Mouse (Mus musculus) retina, embryonic 14.5 days (tissue): Measurements from ENCODE around the gene Acsf2.

Experiments used
- DNase-seq: peaks from one replicate; pipeline ENCODE4 v3.0.0-alpha.2; 2015; ENCODE audit warnings: low spot score

Acsf2 gene

GRCm38 (mm10) chr11:94548041-94548784 lies 53.5 kb downstream of the Acsf2 start:
- peak; percentile 59 for DNase-seq

DNA sequence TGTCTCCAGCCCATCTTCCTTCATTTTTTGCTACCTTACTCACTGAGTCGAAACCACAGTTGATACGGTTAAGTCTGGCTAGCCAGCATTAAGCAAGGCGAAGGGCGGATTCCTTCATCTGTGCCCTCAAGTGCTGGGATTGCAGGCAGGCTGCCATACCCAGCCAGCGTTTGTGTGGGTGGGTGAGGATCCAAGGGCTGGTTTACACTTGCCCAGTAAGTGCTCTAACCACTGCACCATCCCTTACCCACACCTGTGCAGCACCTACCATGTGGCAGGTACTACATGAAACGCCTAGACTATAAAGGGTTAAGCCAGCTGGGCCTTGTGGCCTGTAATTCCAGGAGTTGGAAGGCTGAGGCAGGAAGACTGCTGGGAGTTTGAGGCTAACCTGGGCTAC lies 54.4 kb downstream of the Acsf2 start:
- DNase-seq = no peak

GRCm38 (mm10) chr11:94546381-94546780 lies 55.3 kb downstream of the Acsf2 start:
- no peak for DNase-seq

DNA sequence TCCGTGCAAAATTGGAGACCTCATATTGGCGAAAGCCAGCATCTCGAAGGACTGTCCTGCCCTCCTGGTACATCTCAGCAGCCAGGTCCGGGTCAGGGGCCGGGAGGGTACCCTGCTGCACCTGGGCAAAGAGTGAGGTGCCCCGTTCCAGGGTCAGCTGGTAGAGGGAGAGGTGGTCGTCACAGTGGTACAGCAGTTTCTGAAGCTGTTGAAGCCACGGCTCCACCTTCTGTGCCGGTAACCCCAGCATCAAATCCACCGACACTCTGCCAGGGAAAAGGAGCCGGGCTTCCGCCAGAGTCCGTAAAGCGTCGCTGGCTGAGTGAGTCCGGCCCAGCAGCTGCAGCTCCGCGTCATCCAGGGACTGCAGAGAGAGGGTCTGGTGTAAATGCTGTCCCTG lies 57.2 kb downstream of the Acsf2 start:
- no peak for DNase-seq

- DNase-seq = peak; percentile 84
Measured at GRCm38 (mm10) chr11:94543932-94544331, 57.7 kb downstream of the Acsf2 start.

DNA sequence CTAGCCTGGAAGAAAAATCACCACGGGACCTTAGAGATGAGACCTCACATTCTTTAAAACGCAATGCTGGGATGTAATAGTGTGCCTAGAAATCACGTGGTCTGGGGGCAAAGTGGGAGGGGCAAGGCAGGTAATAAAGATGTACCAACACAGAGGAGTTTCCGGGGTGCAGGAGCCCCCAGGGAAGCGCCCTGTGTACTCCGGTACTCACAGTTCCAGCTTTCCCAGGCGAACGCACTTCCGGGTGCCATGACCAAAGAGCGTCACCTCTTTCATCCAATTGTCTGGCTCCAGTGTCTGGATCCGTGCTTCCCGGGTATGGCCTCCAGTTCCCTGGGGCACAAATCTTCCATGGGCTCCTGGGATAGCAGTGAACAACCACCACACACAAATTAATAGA lies 58.3 kb downstream of the Acsf2 start:
- no peak for DNase-seq

- DNase-seq = no peak
Measured at GRCm38 (mm10) chr11:94542400-94542799, 59.3 kb downstream of the Acsf2 start.

GRCm38 (mm10) chr11:94539761-94540160 lies 61.9 kb downstream of the Acsf2 start:
- DNase-seq = no peak

DNA sequence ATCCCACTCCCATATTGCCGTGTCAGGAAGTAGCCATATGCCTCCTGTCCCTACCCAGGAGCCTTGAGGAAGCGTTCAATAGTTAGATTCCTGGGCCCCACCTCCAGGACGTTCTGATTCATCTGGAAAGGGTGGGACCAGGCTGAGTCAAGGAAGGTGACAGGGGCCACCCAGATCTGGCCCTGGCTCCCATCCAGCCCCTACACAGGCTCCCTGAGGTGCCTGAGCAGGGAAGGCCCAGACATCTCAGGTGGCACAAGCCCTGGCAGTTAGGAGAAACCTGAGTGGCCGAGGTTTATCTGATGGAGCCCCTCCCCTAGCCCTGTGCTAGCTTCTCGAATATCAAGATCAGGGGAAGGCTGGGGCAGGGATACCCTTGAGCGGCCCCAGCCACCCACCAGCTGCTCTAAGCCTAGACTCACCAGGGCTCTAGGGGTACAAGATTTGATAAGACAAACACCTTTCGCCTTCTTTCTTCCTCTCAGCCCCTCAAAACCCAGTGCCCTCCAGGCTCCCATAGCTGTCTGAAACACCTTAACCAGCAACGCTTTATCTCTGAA lies 62.9 kb downstream of the Acsf2 start:
- DNase-seq = no peak

DNA sequence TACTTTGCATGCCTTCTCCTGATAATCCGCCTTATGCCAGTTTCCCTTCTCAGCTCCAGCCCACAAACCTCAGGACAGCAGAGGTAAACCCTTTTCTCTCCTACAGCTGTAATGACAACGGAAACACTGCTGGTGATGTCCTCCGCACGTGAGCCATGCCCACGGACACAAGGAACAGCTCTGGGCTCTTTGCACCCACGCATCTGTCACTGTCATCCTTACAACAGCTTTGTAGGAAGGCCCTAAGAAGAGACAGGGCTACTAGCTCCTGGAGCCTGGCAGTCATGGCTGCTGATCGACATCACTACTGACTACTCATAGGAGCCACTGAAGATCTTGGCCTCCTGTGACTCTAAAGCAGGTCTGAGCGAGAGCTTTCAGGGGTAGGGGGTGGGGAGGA lies 68.5 kb downstream of the Acsf2 start:
- DNase-seq = no peak

GRCm38 (mm10) chr11:94528879-94529278 lies 72.8 kb downstream of the Acsf2 start:
- peak; percentile 23 for DNase-seq

DNA sequence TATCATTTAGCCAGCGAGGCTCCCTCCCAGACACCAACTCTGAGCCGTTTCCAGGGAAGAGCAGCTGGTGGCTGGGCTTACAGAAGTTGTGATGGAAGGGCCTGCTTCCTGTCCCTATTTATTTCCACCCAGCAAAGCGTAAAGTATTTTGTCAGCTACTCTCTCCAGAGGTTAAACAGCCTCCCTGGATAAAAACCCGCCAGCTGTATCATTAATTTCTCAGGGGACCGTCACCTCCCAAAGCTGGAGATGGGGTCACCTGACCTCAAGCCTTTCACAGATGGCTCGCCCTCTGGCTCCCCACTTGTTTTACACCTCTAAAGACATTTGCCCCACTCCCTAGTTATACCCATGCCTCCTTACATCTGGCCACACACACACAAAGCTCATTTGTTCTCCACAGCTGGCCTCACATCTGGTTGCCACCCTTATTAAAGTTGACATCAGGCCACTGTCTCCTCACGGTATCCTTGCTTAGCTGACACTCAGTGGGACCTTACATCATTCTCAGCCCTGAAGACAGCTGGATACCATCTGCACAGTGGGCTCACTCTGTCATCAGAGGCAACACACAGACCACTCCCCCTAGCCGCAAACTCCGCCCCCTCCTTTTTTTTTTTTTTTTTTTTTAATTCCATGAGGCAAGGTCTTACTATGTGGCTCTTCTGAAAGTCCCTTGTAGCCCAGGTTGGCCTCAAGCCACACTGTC lies 75.3 kb downstream of the Acsf2 start:
- DNase-seq = peak; percentile 42

DNA sequence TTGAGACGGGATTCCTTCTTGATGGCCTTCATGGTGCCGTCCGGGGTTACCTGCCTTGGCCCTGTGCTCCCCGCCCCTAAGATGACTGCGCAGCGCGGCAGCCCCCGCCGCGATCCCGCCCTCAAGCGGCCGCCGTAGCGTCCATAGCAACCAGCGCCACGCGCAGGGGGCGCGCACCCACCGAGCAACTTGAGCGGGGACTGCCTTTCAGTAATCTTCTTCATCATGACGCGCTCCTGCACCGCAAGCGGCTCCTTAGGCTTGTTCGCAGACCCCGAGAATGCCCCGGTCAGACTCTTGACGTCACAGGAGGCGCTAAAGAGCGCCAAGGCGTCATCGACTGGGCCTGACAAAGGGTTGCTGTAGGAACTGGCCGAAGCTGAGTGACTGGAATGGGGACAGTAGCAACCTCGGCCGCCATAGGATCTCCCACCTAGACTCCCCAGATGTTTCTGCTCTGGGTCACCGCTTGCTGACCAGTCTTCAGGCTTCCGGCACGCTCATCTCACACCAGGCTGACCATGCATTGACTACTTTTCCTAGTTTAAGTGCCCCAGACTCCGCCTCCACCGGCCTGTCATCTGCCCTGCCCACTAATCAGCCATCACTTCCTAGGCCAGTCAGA lies 80.3 kb downstream of the Acsf2 start, which contains the start of gene Mycbpap:
Gene Mycbpap, minus strand, starts transcription at position 524 of the 625 bp plus-strand sequence.
- DNase-seq = peak; percentile 78

DNA sequence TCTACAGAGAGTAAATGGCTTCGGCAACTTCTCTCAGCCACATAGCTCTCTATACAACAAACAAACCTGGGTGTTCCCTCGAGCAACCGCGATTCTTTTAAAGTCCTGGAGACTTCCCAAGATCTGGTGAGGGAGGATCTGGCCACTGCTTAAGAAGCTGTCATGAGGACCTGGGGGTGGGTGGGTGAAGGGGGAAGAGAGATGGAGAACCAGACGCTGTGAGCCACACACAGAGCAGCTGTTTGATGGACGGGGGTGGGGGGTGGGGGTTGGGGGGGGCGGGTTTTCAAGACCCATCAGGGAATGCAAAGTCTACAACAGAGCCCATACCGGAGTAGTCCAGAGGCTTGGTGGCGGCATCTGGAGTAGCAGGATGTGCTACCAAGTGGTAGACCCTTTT lies 88.2 kb downstream of the Acsf2 start:
- DNase-seq = no peak

GRCm38 (mm10) chr11:94508976-94509375 lies 92.7 kb downstream of the Acsf2 start:
- DNase-seq = no peak
